Mouse (Mus musculus) intestine, embryonic 14.5 days (tissue): ENCODE measurements at regions not wholly inside any gene's neighbourhood (a gene's known extent, or its start where the extent isn't known, plus 50 kb on each side); places are given as distances from the start of the nearest gene placed in this dataset.

Source experiments
- ATAC-seq: fragments of 200-750 bp; cut with Nextera tagmentation; replicated peaks from 2 replicates; pipeline ENCODE4 v1.8.0; 2017; ENCODE audit warnings: low read depth, moderate number of reproducible peaks, moderate TSS enrichment, moderate library complexity; ENCODE audit not compliant: low FRiP score, low TSS enrichment
- DNase-seq: peaks from one replicate; pipeline ENCODE4 v3.0.0-alpha.2; 2018; ENCODE audit warnings: low spot score
- H3K27ac ChIP-seq: fragments of 300-500 bp; sonication (generic); 2 replicates; pipeline ENCODE4 v1.5.1; 2014; ENCODE audit warnings: low read depth, mild to moderate bottlenecking, control low read depth
- H3K27me3 ChIP-seq: fragments of 300-500 bp; sonication (generic); replicated peaks from 2 replicates; pipeline ENCODE4 v1.6.1; 2014; ENCODE audit warnings: low read length, control low read depth; ENCODE audit not compliant: control insufficient read depth, insufficient read depth
- H3K36me3 ChIP-seq: fragments of 300-500 bp; sonication (generic); 2 replicates; pipeline ENCODE4 v1.6.1; 2014; ENCODE audit warnings: low read length, control low read depth; ENCODE audit not compliant: control insufficient read depth, insufficient read depth
- H3K4me1 ChIP-seq: fragments of 300-500 bp; sonication (generic); replicated peaks from 2 replicates; pipeline ENCODE4 v1.6.1; 2014; ENCODE audit warnings: low read length, control low read depth, mixed read lengths; ENCODE audit not compliant: control insufficient read depth, insufficient read depth
- H3K4me2 ChIP-seq: fragments of 300-500 bp; sonication (generic); 2 replicates; pipeline ENCODE4 v1.6.1; 2014; ENCODE audit warnings: low read length
- H3K4me3 ChIP-seq: fragments of 300-500 bp; sonication (generic); 2 replicates; pipeline ENCODE4 v1.5.1; 2014; ENCODE audit warnings: low read depth, low read length, control low read depth, mixed read lengths
- H3K9ac ChIP-seq: fragments of 300-500 bp; sonication (generic); 2 replicates; pipeline ENCODE4 v1.6.1; 2014; ENCODE audit warnings: mild to moderate bottlenecking, low read length
- H3K9me3 ChIP-seq: fragments of 300-500 bp; sonication (generic); 2 replicates; pipeline ENCODE4 v1.6.1; 2016; ENCODE audit warnings: low read length, control low read depth; ENCODE audit not compliant: control insufficient read depth
- WGBS: fragments of 180-500 bp; shearing (Covaris S2); extraction: QIAGEN DNeasy Blood & Tissue Kit; methylation state at CpG from one replicate; pipeline ENCODE4 v1.1.7; 2014; 5-methylcytosine and 5-hydroxymethylcytosine counted together

- 68% methylated on average over 3 of the region's 3 CpGs for WGBS
- no peak overlapping the region for H3K4me2 ChIP-seq
- no peaks in the 10 kb centered on the region for H3K27me3 ChIP-seq
- DNase-seq (no peak), ATAC-seq (no peak)
- no peaks in the 10 kb centered on the region for H3K4me1 ChIP-seq
- H3K27ac ChIP-seq = no peak overlapping the region
- no peaks in the 10 kb centered on the region for H3K36me3 ChIP-seq
- no peak overlapping the region for H3K4me3 ChIP-seq
- H3K9ac ChIP-seq = no peak overlapping the region
- H3K9me3 ChIP-seq = no peaks in the 10 kb centered on the region
Measured at GRCm38 (mm10) chr7:40766142-40766541, 132.0 kb upstream of the Vstm2b start.

- 35% methylated on average over 4 of the region's 4 CpGs for WGBS
- DNase-seq = no peak
Measured at GRCm38 (mm10) chr7:40776220-40776619, 121.9 kb upstream of the Vstm2b start.

GRCm38 (mm10) chr7:40784906-40785305 lies 113.2 kb upstream of the Vstm2b start:
- ATAC-seq (no peak), DNase-seq (no peak)
- no peak overlapping the region for H3K4me2 ChIP-seq
- H3K4me1 ChIP-seq = no peaks in the 10 kb centered on the region
- no peak overlapping the region for H3K27ac ChIP-seq
- H3K36me3 ChIP-seq = no peaks in the 10 kb centered on the region
- no peak overlapping the region for H3K9ac ChIP-seq
- no peaks in the 10 kb centered on the region for H3K9me3 ChIP-seq
- WGBS = 71% methylated on average over 1 of the region's 1 CpGs
- H3K4me3 ChIP-seq = no peak overlapping the region
- no peaks in the 10 kb centered on the region for H3K27me3 ChIP-seq

More at GRCm38 (mm10) chr7:40776220-40776619, 121.9 kb upstream of the Vstm2b start:
- Histone ChIP-seq H3K9me3 (no peaks in the 10 kb centered on the region), H3K27me3 (no peaks in the 10 kb centered on the region), H3K4me1 (no peaks in the 10 kb centered on the region), H3K36me3 (no peaks in the 10 kb centered on the region), H3K27ac (no peak overlapping the region), H3K4me2 (no peak overlapping the region), H3K4me3 (no peak overlapping the region), H3K9ac (no peak overlapping the region)
- ATAC-seq = no peak

- H3K9me3 ChIP-seq = no peaks in the 10 kb centered on the region
- no peak for DNase-seq
Measured at GRCm38 (mm10) chr7:40786758-40787157, 111.4 kb upstream of the Vstm2b start.

GRCm38 (mm10) chr7:40788486-40788885 lies 109.6 kb upstream of the Vstm2b start:
- no peaks in the 10 kb centered on the region for H3K4me1 ChIP-seq
- no peaks in the 10 kb centered on the region for H3K9me3 ChIP-seq
- DNase-seq (no peak), ATAC-seq (no peak)
- WGBS = 81% methylated on average over 2 of the region's 2 CpGs
- H3K9ac ChIP-seq = no peak overlapping the region
- H3K36me3 ChIP-seq = no peaks in the 10 kb centered on the region
- H3K4me3 ChIP-seq = no peak overlapping the region
- no peak overlapping the region for H3K27ac ChIP-seq
- no peak overlapping the region for H3K4me2 ChIP-seq
- no peaks in the 10 kb centered on the region for H3K27me3 ChIP-seq

More at GRCm38 (mm10) chr7:40786758-40787157, 111.4 kb upstream of the Vstm2b start:
- no peak overlapping the region for H3K4me3 ChIP-seq
- no peak for ATAC-seq
- H3K27ac ChIP-seq = no peak overlapping the region
- no peak overlapping the region for H3K9ac ChIP-seq
- WGBS = 78% methylated on average over 2 of the region's 2 CpGs
- no peaks in the 10 kb centered on the region for H3K36me3 ChIP-seq
- no peak overlapping the region for H3K4me2 ChIP-seq
- H3K4me1 ChIP-seq = no peaks in the 10 kb centered on the region
- H3K27me3 ChIP-seq = no peaks in the 10 kb centered on the region

DNA sequence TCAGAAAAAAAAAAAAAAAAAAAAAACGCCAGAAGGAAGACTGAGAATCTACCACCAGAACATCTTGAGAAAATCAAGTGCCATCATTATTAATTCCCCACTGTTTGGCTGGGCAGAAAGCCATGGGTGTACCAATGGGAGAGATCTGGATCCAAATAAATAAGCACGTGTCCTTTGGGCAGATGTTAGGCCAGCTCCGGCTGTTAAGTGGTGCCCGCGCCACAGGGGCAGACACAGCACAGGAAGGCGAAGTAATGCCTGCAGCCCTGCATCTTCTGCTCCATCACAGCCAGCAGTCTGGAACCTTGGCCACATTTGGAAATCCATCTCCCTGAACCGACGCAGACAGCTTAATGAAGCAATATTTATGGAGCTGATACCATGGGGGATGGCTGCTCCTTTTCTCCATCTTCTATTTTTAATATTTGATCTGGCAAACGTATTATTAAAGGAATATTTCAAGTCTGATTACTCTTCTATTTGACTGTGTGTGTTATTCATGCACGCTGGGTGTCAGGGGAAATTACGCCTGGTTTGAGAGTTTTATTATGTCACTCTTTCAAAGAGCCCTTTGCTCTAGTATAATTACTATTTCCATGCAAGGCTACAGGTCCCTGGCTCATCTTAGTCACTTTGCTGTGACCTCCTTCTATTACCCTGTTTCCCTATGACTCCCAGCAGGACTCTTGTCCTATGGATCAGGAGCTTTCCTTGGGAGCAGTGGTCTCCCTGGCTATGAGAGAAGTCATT lies 103.5 kb upstream of the Vstm2b start:
- H3K9ac ChIP-seq = no peak overlapping the region
- no peaks in the 10 kb centered on the region for H3K36me3 ChIP-seq
- H3K9me3 ChIP-seq = no peaks in the 10 kb centered on the region
- no peak for DNase-seq
- H3K4me2 ChIP-seq = no peak overlapping the region
- H3K27me3 ChIP-seq = no peaks in the 10 kb centered on the region
- 77% methylated on average over 11 of the region's 11 CpGs for WGBS
- no peaks in the 10 kb centered on the region for H3K4me1 ChIP-seq
- no peak for ATAC-seq
- no peak overlapping the region for H3K4me3 ChIP-seq
- no peak overlapping the region for H3K27ac ChIP-seq

DNA sequence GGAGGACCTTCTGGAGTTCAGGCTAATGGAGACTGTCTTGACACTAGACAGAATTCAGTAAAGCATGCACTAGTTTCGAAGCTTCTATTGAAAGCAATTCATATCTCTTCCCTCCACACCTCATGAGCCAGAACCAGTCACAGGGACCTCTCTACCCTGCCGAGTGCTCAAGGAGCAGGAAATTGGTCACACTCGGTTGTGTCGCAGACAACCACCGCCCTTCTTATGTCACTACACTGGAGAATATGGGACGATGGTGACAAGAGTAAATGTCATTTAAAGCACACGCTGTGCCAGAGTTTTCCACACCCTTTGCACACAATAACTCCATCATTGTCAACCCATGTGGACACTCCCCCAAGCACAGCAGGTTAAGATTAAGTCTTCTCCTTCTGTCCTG lies 98.3 kb upstream of the Vstm2b start:
- ATAC-seq (no peak), DNase-seq (no peak)
- Histone ChIP-seq H3K4me1 (no peaks in the 10 kb centered on the region), H3K9me3 (no peaks in the 10 kb centered on the region), H3K9ac (no peak overlapping the region), H3K4me3 (no peak overlapping the region), H3K4me2 (no peak overlapping the region), H3K27ac (no peak overlapping the region), H3K27me3 (no peaks in the 10 kb centered on the region), H3K36me3 (no peaks in the 10 kb centered on the region)
- WGBS = 77% methylated on average over 7 of the region's 7 CpGs

- H3K9me3 ChIP-seq = no peaks in the 10 kb centered on the region
- 64% methylated on average over 2 of the region's 2 CpGs for WGBS
- H3K9ac ChIP-seq = no peak overlapping the region
- no peak overlapping the region for H3K4me3 ChIP-seq
- H3K27me3 ChIP-seq = no peaks in the 10 kb centered on the region
- no peak for DNase-seq
- H3K36me3 ChIP-seq = no peaks in the 10 kb centered on the region
- no peak for ATAC-seq
- no peak overlapping the region for H3K4me2 ChIP-seq
- no peaks in the 10 kb centered on the region for H3K4me1 ChIP-seq
- no peak overlapping the region for H3K27ac ChIP-seq
Measured at GRCm38 (mm10) chr7:40801291-40801690, 96.8 kb upstream of the Vstm2b start.

- DNase-seq (no peak), ATAC-seq (no peak)
- no peak overlapping the region for H3K9ac ChIP-seq
- H3K36me3 ChIP-seq = no peaks in the 10 kb centered on the region
- 32% methylated on average over 2 of the region's 2 CpGs for WGBS
- no peaks in the 10 kb centered on the region for H3K27me3 ChIP-seq
- no peak overlapping the region for H3K27ac ChIP-seq
- no peaks in the 10 kb centered on the region for H3K9me3 ChIP-seq
- no peaks in the 10 kb centered on the region for H3K4me1 ChIP-seq
- no peak overlapping the region for H3K4me3 ChIP-seq
- no peak overlapping the region for H3K4me2 ChIP-seq
Measured at GRCm38 (mm10) chr7:40805211-40805610, 92.9 kb upstream of the Vstm2b start.
